Comparison of ENCODE assay signal across 19 mouse cellular contexts in the genomic region with DNA sequence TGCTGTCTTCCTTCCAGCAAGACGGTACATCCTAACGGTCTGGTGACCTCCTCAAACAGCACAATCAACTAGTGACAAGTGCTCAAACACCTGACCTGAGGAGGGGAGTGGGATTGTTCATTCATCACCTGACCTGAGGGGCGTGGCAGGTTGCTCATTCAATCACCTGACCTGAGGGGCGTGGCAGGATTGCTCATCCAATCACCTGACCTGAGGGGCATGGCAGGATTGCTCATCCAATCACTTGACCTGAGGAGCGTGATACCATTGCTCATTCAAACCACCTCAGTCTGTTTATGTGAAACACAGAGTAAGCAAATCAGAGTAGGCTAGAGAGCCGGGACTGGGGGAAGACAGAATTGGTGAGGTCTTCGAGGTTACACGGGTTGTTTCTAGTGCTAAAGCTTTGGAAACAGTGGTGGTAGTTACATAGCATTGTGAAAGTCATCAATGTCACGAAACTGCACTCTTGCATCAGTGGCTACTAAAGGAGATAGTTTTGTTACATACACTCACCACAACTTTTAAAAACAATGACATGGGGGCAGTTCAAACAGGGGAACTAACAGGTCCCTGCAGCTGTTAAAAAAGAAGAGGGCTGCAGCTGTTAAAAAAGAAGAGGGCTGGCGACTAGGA. TPM values are rescaled to one million over a fixed set of nuclear protein-coding genes. Genes with fewer than 3 reads are reported as not detected.
DNase-seq lines count a peak whose midpoint lies in the region; ATAC-seq and TF ChIP-seq lines count a peak whose summit lies in the region.
"Had no signal": no experiment of that assay in that cellular context is flagged by ENCODE, and none has a peak within 500 bp of the region (broad histone marks: within the 10 kb centered on the region; RNA-seq: fewer than 3 reads in every experiment).

No protein-coding gene starts in this region.

- H3K27ac ChIP-seq in layer of hippocampus, adult 2 months: peak overlapping the region; percentile 88
- 0 out of 2 replicates have a peak overlapping the region, but pooled peaks have one; percentile 10 for H3K27ac ChIP-seq in ES-Bruce4 (ENCODE audit: insufficient read depth, low read length)
- H3K27ac ChIP-seq: forebrain, embryonic 15.5 days; hindbrain, postnatal 0 days; liver, embryonic 13.5 days; midbrain, embryonic 12.5 days had no signal

- DNase-seq in layer of hippocampus, adult 2 months (ENCODE audit: low spot score in 2 of 2): no peak
- no peak for DNase-seq in layer of hippocampus, postnatal 14 days (ENCODE audit: low spot score in 2 of 2)
- DNase-seq in left cerebral cortex, postnatal 10 days (ENCODE audit: extremely low spot score in 1 of 2, low spot score in 2 of 2): no peak
- no peak for DNase-seq in embryo, embryonic 10.5 days (ENCODE audit: low spot score)
- no peak for DNase-seq in left cerebral cortex, postnatal 4 days
- DNase-seq: cerebellum, postnatal 14 days; heart, adult 11 months; heart, postnatal 4 days; kidney, adult 8-10 months; layer of hippocampus, postnatal 36 days; liver, embryonic 13.5 days; lung, postnatal 10 days had no signal

- no peak overlapping the region for H3K4me3 ChIP-seq in layer of hippocampus, adult 2 months
- H3K4me3 ChIP-seq in ES-Bruce4 (ENCODE audit: low read depth, low read length) (no peak overlapping the region), myocyte (no peak overlapping the region)
- H3K4me3 ChIP-seq: erythroblast, embryonic 14.5 days; forebrain, embryonic 15.5 days; liver, embryonic 13.5 days; midbrain, embryonic 12.5 days had no signal

- H3K4me2 ChIP-seq in myocyte (ENCODE audit: low read depth): peak overlapping the region; percentile 63
- H3K4me2 ChIP-seq: forebrain, embryonic 15.5 days; liver, embryonic 13.5 days; midbrain, embryonic 12.5 days had no signal

- no peak overlapping the region for H3K9ac ChIP-seq in ES-Bruce4 (ENCODE audit: low read depth, poor library complexity, severe bottlenecking)
- H3K9ac ChIP-seq: forebrain, embryonic 15.5 days; liver, embryonic 13.5 days; midbrain, embryonic 12.5 days had no signal

- H3K27me3 ChIP-seq in ES-Bruce4 (ENCODE audit: control insufficient read depth, insufficient read depth, low read length, poor library complexity, severe bottlenecking) (no peaks in the 10 kb centered on the region), myocyte (ENCODE audit: control insufficient read depth, insufficient read depth, insufficient read length) (no peaks in the 10 kb centered on the region)
- H3K27me3 ChIP-seq: forebrain, embryonic 15.5 days; liver, embryonic 13.5 days had no signal

- H3K79me2 ChIP-seq in myocyte (ENCODE audit: control insufficient read depth, insufficient read depth): peaks cover 33% of the 10 kb centered on the region

- H3K9me3 ChIP-seq in ES-Bruce4 (replicated peaks; ENCODE audit: control insufficient read depth, insufficient read depth, low read length, poor library complexity, severe bottlenecking): no peaks in the 10 kb centered on the region
- H3K9me3 ChIP-seq: forebrain, embryonic 15.5 days; liver, embryonic 13.5 days; midbrain, embryonic 12.5 days had no signal

- H3K4me1 ChIP-seq in ES-Bruce4 (ENCODE audit: control insufficient read depth, insufficient read depth, low read length): peaks cover 1% of the 10 kb centered on the region

- no peak overlapping the region for H3ac ChIP-seq in myocyte (ENCODE audit: control insufficient read depth, insufficient read length)

- peak; percentile 13 for ATAC-seq in common myeloid progenitor, adult 5-6 weeks (replicated peaks; ENCODE audit: low read depth, poor library complexity, severe bottlenecking)
- ATAC-seq: forebrain, embryonic 15.5 days; hindbrain, postnatal 0 days had no signal

- H3K36me3 ChIP-seq in ES-Bruce4 (ENCODE audit: control insufficient read depth, insufficient read depth, low read length, poor library complexity, severe bottlenecking) (no peaks in the 10 kb centered on the region), myocyte (ENCODE audit: control insufficient read depth, insufficient read depth) (no peaks in the 10 kb centered on the region)
- H3K36me3 ChIP-seq: forebrain, embryonic 15.5 days; liver, embryonic 13.5 days; midbrain, embryonic 12.5 days had no signal

- intact Hi-C loops in left cerebral cortex, postnatal 10 days (cut with DNase I): no loop called here
- intact Hi-C loops in left cerebral cortex, postnatal 4 days (cut with DNase I): no loop called here

- no peak for TF ChIP-seq POLR2A in ES-Bruce4 (IDR thresholded peaks at IDR 0.05; ENCODE audit: insufficient read depth, low read length)
- TF ChIP-seq POLR2A in myocyte (IDR thresholded peaks at IDR 0.05; ENCODE audit: insufficient read length, low read depth): no peak

- peak; percentile 89 for TF ChIP-seq EP300 in ES-Bruce4 (IDR thresholded peaks at IDR 0.05; ENCODE audit: insufficient read depth, low read depth, low read length)

- no peak for TF ChIP-seq CTCF in layer of hippocampus, adult 2 months (conservative IDR thresholded peaks at IDR 0.05)
- TF ChIP-seq CTCF in ES-Bruce4 (IDR thresholded peaks at IDR 0.05; ENCODE audit: low read depth, low read length): no peak

TF ChIP-seq in myocyte, 11 proteins besides CTCF, POLR2A, EP300 and RAD21:
- TF ChIP-seq REST (IDR thresholded peaks at IDR 0.05; ENCODE audit: insufficient read depth, insufficient read length) (no peak), MYOD1 (IDR thresholded peaks at IDR 0.05; ENCODE audit: control insufficient read depth in 1 of 3, insufficient read length in 2 of 3, low read depth in 2 of 3) (peak in 2 of 3 experiments; percentile 6 to 35), CEBPB (IDR thresholded peaks at IDR 0.05; ENCODE audit: insufficient read depth, poor library complexity, severe bottlenecking) (0 out of 2 replicates have a peak, but pooled peaks have one; percentile 7), MYOG (IDR thresholded peaks at IDR 0.05; ENCODE audit: control insufficient read depth in 1 of 3, insufficient read depth in 1 of 3, insufficient read length in 2 of 3, low read depth in 2 of 3) (peak in 2 of 3 experiments; percentile 18 to 49), SRF (IDR thresholded peaks at IDR 0.05; ENCODE audit: control insufficient read depth, insufficient read length, low read depth) (no peak), USF1 (IDR thresholded peaks at IDR 0.05; ENCODE audit: low read depth) (peak; percentile 48)

RNA-seq across cellular contexts. Expression of a gene that starts 28.8 kb away (rescaled TPM):
- total RNA-seq in layer of hippocampus, adult 2 months (2021): 10 to 100 TPM; 58.7 to 59.4 TPM
- total RNA-seq in layer of hippocampus, postnatal 14 days (2021): 10 to 100 TPM; 19.2 to 23.7 TPM
- polyA plus RNA-seq in ES-Bruce4 (2011; ENCODE audit: insufficient read depth, insufficient read length, low read depth, missing spikeins) (1.4 and 1.6 TPM in 2 replicates), myocyte (2012; fragmentation: generic; extraction: Trizol) (5.7 TPM)
- total RNA-seq in common myeloid progenitor, adult 5-6 weeks (2017): 0.23 and 2.2 TPM in 2 replicates
- total RNA-seq in left cerebral cortex, postnatal 10 days (2021): 1 to 10 TPM; 6.4 to 8.7 TPM
- total RNA-seq in left cerebral cortex, postnatal 4 days (2021): 1 to 10 TPM; 1.2 to 1.3 TPM
